Mouse (Mus musculus): ENCODE results near the gene Eps8l1.
A peak's percentile ranks its signal among the peaks of the same experiment; 100 is the strongest.
"Not testable (repeated sequence)": the region's sequence is repeated elsewhere in the genome, so short reads cannot be mapped to it uniquely, and the experiment has no call there.

The Eps8l1 gene

GRCm38 (mm10) chr7:4460576-4461434 is at the start of gene Eps8l1:
TSS of gene Eps8l1 (plus strand) at chr7:4460674.
- DNase-seq (ENCODE audit: low read depth, low spot score): peak; percentile 48
- H3K36me3 ChIP-seq (ENCODE audit: control insufficient read depth, insufficient read depth, low read length, poor library complexity, severe bottlenecking): no peaks in the 10 kb centered on the region
- H3K27me3 ChIP-seq (ENCODE audit: control insufficient read depth, insufficient read depth, low read length, poor library complexity, severe bottlenecking): no peaks in the 10 kb centered on the region

GRCm38 (mm10) chr7:4412406-4412805 is 48.1 kb upstream of the Eps8l1 start:
- DNase-seq (ENCODE audit: low read depth, low spot score): not testable (repeated sequence)

GRCm38 (mm10) chr7:4419681-4420080 is 40.8 kb upstream of the Eps8l1 start:
- DNase-seq (ENCODE audit: low read depth, low spot score): no peak
- Histone ChIP-seq H3K36me3 (ENCODE audit: control insufficient read depth, insufficient read depth, low read length, poor library complexity, severe bottlenecking) (no peaks in the 10 kb centered on the region), H3K27me3 (ENCODE audit: control insufficient read depth, insufficient read depth, low read length, poor library complexity, severe bottlenecking) (no peaks in the 10 kb centered on the region)

More at GRCm38 (mm10) chr7:4412406-4412805, 48.1 kb upstream of the Eps8l1 start:
- H3K27me3 ChIP-seq (ENCODE audit: control insufficient read depth, insufficient read depth, low read length, poor library complexity, severe bottlenecking); H3K36me3 ChIP-seq (ENCODE audit: control insufficient read depth, insufficient read depth, low read length, poor library complexity, severe bottlenecking): not testable (repeated sequence)

GRCm38 (mm10) chr7:4420230-4420629 is 40.2 kb upstream of the Eps8l1 start:
- peak; percentile 55 for DNase-seq (ENCODE audit: low read depth, low spot score)
- Histone ChIP-seq H3K36me3 (ENCODE audit: control insufficient read depth, insufficient read depth, low read length, poor library complexity, severe bottlenecking) (no peaks in the 10 kb centered on the region), H3K27me3 (ENCODE audit: control insufficient read depth, insufficient read depth, low read length, poor library complexity, severe bottlenecking) (no peaks in the 10 kb centered on the region)

- DNase-seq (ENCODE audit: low read depth, low spot score): peak; percentile 96
- no peaks in the 10 kb centered on the region; the same call in 1 of the 2 replicates for H3K36me3 ChIP-seq (ENCODE audit: control insufficient read depth, insufficient read depth, low read length, poor library complexity, severe bottlenecking)
- no peaks in the 10 kb centered on the region for H3K27me3 ChIP-seq (ENCODE audit: control insufficient read depth, insufficient read depth, low read length, poor library complexity, severe bottlenecking)
These were observed 33.1 kb upstream of the Eps8l1 start for GRCm38 (mm10) chr7:4427161-4427912.

- DNase-seq (ENCODE audit: low read depth, low spot score): no peak
- no peaks in the 10 kb centered on the region for H3K27me3 ChIP-seq (ENCODE audit: control insufficient read depth, insufficient read depth, low read length, poor library complexity, severe bottlenecking)
- H3K36me3 ChIP-seq (ENCODE audit: control insufficient read depth, insufficient read depth, low read length, poor library complexity, severe bottlenecking): peaks cover 2% of the 10 kb centered on the region; the same call in 1 of the 2 replicates
These were observed 30.1 kb upstream of the Eps8l1 start for GRCm38 (mm10) chr7:4430246-4430844.

GRCm38 (mm10) chr7:4431548-4431947 is 28.9 kb upstream of the Eps8l1 start:
- no peaks in the 10 kb centered on the region for H3K27me3 ChIP-seq (ENCODE audit: control insufficient read depth, insufficient read depth, low read length, poor library complexity, severe bottlenecking)
- peaks cover 3% of the 10 kb centered on the region; the same call in 1 of the 2 replicates for H3K36me3 ChIP-seq (ENCODE audit: control insufficient read depth, insufficient read depth, low read length, poor library complexity, severe bottlenecking)
- peak; percentile 85 for DNase-seq (ENCODE audit: low read depth, low spot score)

- H3K36me3 ChIP-seq (ENCODE audit: control insufficient read depth, insufficient read depth, low read length, poor library complexity, severe bottlenecking): peaks cover 3% of the 10 kb centered on the region; the same call in 1 of the 2 replicates
- DNase-seq (ENCODE audit: low read depth, low spot score): no peak
- no peaks in the 10 kb centered on the region for H3K27me3 ChIP-seq (ENCODE audit: control insufficient read depth, insufficient read depth, low read length, poor library complexity, severe bottlenecking)
These were observed 28.4 kb upstream of the Eps8l1 start for GRCm38 (mm10) chr7:4432026-4432425.

GRCm38 (mm10) chr7:4437721-4438120 is 22.8 kb upstream of the Eps8l1 start:
- DNase-seq (ENCODE audit: low read depth, low spot score): no peak
- Histone ChIP-seq H3K36me3 (ENCODE audit: control insufficient read depth, insufficient read depth, low read length, poor library complexity, severe bottlenecking) (peaks cover 3% of the 10 kb centered on the region; the same call in 1 of the 2 replicates), H3K27me3 (ENCODE audit: control insufficient read depth, insufficient read depth, low read length, poor library complexity, severe bottlenecking) (no peaks in the 10 kb centered on the region)

GRCm38 (mm10) chr7:4440549-4440948 is 19.9 kb upstream of the Eps8l1 start:
- DNase-seq (ENCODE audit: low read depth, low spot score): no peak
- Histone ChIP-seq H3K27me3 (ENCODE audit: control insufficient read depth, insufficient read depth, low read length, poor library complexity, severe bottlenecking) (no peaks in the 10 kb centered on the region), H3K36me3 (ENCODE audit: control insufficient read depth, insufficient read depth, low read length, poor library complexity, severe bottlenecking) (peaks cover 2% of the 10 kb centered on the region; the same call in 1 of the 2 replicates)

GRCm38 (mm10) chr7:4445216-4445791 is 15.2 kb upstream of the Eps8l1 start, which contains the start of gene Rdh13:
TSS of gene Rdh13 (minus strand) at chr7:4445649.
- Histone ChIP-seq H3K27me3 (ENCODE audit: control insufficient read depth, insufficient read depth, low read length, poor library complexity, severe bottlenecking) (no peaks in the 10 kb centered on the region; the same call in 1 of the 2 replicates), H3K36me3 (ENCODE audit: control insufficient read depth, insufficient read depth, low read length, poor library complexity, severe bottlenecking) (no peaks in the 10 kb centered on the region; the same call in 1 of the 2 replicates)
- DNase-seq (ENCODE audit: low read depth, low spot score): peak; percentile 81

GRCm38 (mm10) chr7:4447138-4447537 is 13.3 kb upstream of the Eps8l1 start:
- H3K27me3 ChIP-seq (ENCODE audit: control insufficient read depth, insufficient read depth, low read length, poor library complexity, severe bottlenecking): no peaks in the 10 kb centered on the region; the same call in 1 of the 2 replicates
- H3K36me3 ChIP-seq (ENCODE audit: control insufficient read depth, insufficient read depth, low read length, poor library complexity, severe bottlenecking): no peaks in the 10 kb centered on the region; the same call in 1 of the 2 replicates
- peak; percentile 47 for DNase-seq (ENCODE audit: low read depth, low spot score)

GRCm38 (mm10) chr7:4448439-4448838 is 12.0 kb upstream of the Eps8l1 start:
- no peaks in the 10 kb centered on the region; the same call in 1 of the 2 replicates for H3K27me3 ChIP-seq (ENCODE audit: control insufficient read depth, insufficient read depth, low read length, poor library complexity, severe bottlenecking)
- no peaks in the 10 kb centered on the region for H3K36me3 ChIP-seq (ENCODE audit: control insufficient read depth, insufficient read depth, low read length, poor library complexity, severe bottlenecking)
- DNase-seq (ENCODE audit: low read depth, low spot score): no peak

GRCm38 (mm10) chr7:4449211-4449610 is 11.3 kb upstream of the Eps8l1 start:
- no peaks in the 10 kb centered on the region for H3K36me3 ChIP-seq (ENCODE audit: control insufficient read depth, insufficient read depth, low read length, poor library complexity, severe bottlenecking)
- DNase-seq (ENCODE audit: low read depth, low spot score): no peak

More at GRCm38 (mm10) chr7:4449211-4449610, 11.3 kb upstream of the Eps8l1 start:
- H3K27me3 ChIP-seq (ENCODE audit: control insufficient read depth, insufficient read depth, low read length, poor library complexity, severe bottlenecking): no peaks in the 10 kb centered on the region; the same call in 1 of the 2 replicates
